Mouse (Mus musculus) skeletal muscle tissue, adult 2 months (tissue): ENCODE results near the gene Ap4e1.
"Not testable (repeated sequence)": the region's sequence is repeated elsewhere in the genome, so short reads cannot be mapped to it uniquely, and the experiment has no call there.

Experiments
- DNase-seq: peaks from one replicate; pipeline ENCODE4 v3.0.0-alpha.2; 2012; ENCODE audit warnings: low read depth, low spot score

Gene Ap4e1

GRCm38 (mm10) chr2:127077611-127078010, 69.1 kb downstream of the Ap4e1 start:
- DNase-seq = no peak

DNA sequence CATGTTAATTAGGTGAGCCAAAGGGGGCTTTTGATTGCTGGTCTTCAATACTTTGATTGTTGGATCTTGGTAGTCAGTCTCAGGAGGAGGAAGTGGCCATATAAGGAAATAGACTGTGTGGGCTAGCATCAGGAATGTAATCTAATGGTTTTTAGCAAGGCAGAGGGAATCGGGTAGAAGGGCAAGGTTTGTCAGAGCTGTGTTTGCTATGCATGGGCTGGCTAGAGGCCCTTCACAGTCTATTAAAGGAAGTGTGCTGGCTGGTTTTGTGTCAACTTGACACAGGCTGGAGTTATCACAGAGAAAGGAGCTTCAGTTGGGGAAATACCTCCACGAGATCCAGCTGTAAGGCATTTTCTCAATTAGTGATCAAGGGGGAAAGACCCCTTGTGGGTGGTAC, 70.5 kb downstream of the Ap4e1 start:
- DNase-seq = not testable (repeated sequence)

- no peak for DNase-seq
Measured at GRCm38 (mm10) chr2:127079881-127080590, 71.5 kb downstream of the Ap4e1 start.

DNA sequence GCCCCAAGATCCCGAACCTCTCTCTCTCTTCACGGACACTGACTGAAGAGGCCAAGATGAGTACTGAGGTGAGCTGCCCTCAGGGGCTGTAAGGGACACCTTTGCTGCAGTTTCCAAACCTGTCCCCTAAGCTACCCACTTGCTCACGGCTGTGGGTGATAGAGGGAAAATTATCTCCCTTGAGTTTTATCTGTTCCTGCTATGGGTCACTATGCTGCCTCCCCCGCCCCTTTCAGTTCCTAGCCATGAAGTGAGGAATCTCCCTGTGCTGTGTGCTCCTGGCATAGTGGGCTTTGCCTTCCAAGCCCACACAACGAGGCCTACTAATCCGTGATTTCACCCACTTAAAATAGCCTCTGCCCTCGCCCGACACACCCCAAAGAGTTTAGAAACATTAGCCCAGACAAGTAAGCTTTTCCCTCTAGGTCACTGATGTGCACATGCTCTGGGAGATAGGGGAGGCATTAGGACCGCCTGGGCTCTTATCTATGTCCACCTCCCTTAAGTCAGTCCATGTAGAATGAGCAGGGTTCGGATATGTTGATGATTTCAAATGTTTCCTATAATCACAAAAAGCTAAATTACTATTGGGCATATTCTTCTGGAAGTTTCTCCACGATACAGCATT, 72.2 kb downstream of the Ap4e1 start:
- no peak for DNase-seq

- no peak for DNase-seq
Measured at GRCm38 (mm10) chr2:127086235-127086634, 77.7 kb downstream of the Ap4e1 start.

DNA sequence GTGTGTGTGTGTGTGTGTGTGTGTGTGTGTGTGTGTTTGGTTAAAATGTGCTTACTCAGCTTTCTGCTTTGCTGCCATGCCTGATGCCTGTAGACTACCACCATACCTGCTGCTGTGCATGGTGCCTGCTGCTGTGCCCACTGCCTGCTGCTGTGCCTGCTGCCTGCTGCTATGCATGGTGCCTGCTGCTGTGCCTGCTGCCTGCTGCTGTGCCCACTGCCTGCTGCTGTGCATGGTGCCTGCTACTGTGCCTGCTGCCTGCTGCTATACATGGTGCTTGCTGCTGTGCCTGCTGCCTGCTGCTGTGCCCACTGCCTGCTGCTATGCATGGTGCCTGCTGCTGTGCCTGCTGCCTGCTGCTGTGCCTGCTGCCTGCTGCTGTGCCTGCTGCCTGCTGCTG, 81.6 kb downstream of the Ap4e1 start:
- DNase-seq = not testable (repeated sequence)

DNA sequence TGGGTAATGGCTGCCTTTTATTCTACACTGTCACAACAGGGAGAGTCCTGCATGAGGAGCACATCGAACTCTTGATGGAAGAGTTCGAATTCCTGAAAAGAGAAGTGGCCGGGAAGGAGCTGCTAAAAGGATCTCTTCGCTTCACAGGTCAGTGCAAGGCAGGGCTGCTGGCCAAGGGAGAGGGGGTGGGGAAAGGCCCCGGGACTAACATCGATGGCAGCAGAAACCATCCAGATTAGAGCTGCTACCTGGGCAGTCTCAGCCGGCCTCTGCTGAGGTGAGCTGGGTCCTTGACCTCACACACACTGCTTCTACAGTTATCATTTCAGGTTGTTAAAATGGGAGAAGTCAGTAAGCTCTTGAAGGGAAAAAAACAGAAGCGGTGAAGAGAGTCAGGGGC, 83.5 kb downstream of the Ap4e1 start:
- DNase-seq = no peak

- no peak for DNase-seq
Measured at GRCm38 (mm10) chr2:127108986-127109385, 100.5 kb downstream of the Ap4e1 start.
